Mouse (Mus musculus): ENCODE measurements around the gene Ankrd40.

Gene Ankrd40

GRCm38 (mm10) chr11:94323271-94323925, 4.4 kb upstream of the Ankrd40 start:
- no peak for DNase-seq (ENCODE audit: extremely low spot score)

GRCm38 (mm10) chr11:94324618-94325017, 3.2 kb upstream of the Ankrd40 start:
- no peak for DNase-seq (ENCODE audit: extremely low spot score)

GRCm38 (mm10) chr11:94326961-94327411, 815 bp upstream of the Ankrd40 start:
- peak; percentile 57 for DNase-seq (ENCODE audit: extremely low spot score)

- no peak for DNase-seq (ENCODE audit: extremely low spot score)
Observed at GRCm38 (mm10) chr11:94328644-94329025, 834 bp downstream of the Ankrd40 start.

GRCm38 (mm10) chr11:94329270-94329891, 1.6 kb downstream of the Ankrd40 start:
- DNase-seq (ENCODE audit: extremely low spot score): peak; percentile 35

GRCm38 (mm10) chr11:94330211-94330610, 2.4 kb downstream of the Ankrd40 start:
- no peak for DNase-seq (ENCODE audit: extremely low spot score)

- DNase-seq (ENCODE audit: extremely low spot score): no peak
Observed at GRCm38 (mm10) chr11:94332726-94333125, 4.9 kb downstream of the Ankrd40 start.

- DNase-seq (ENCODE audit: extremely low spot score): no peak
Observed at GRCm38 (mm10) chr11:94334386-94334968, 6.7 kb downstream of the Ankrd40 start.

- DNase-seq (ENCODE audit: extremely low spot score): no peak
Observed at GRCm38 (mm10) chr11:94336551-94336950, 8.8 kb downstream of the Ankrd40 start.

- no peak for DNase-seq (ENCODE audit: extremely low spot score)
Observed at GRCm38 (mm10) chr11:94338347-94338746, 10.5 kb downstream of the Ankrd40 start.

- DNase-seq (ENCODE audit: extremely low spot score): peak; percentile 70
Observed at GRCm38 (mm10) chr11:94339732-94340585, 12.2 kb downstream of the Ankrd40 start.

GRCm38 (mm10) chr11:94340948-94341933, 13.4 kb downstream of the Ankrd40 start:
- DNase-seq (ENCODE audit: extremely low spot score): no peak

- DNase-seq (ENCODE audit: extremely low spot score): peak; percentile 45
Observed at GRCm38 (mm10) chr11:94342114-94342905, 14.5 kb downstream of the Ankrd40 start.

GRCm38 (mm10) chr11:94343955-94344358, 16.2 kb downstream of the Ankrd40 start:
- DNase-seq (ENCODE audit: extremely low spot score): no peak

- no peak for DNase-seq (ENCODE audit: extremely low spot score)
Observed at GRCm38 (mm10) chr11:94344470-94344869, 16.7 kb downstream of the Ankrd40 start.

- no peak for DNase-seq (ENCODE audit: extremely low spot score)
Observed at GRCm38 (mm10) chr11:94345926-94346325, 18.1 kb downstream of the Ankrd40 start.

- no peak for DNase-seq (ENCODE audit: extremely low spot score)
Observed at GRCm38 (mm10) chr11:94346611-94347010, 18.8 kb downstream of the Ankrd40 start.

GRCm38 (mm10) chr11:94347063-94347575, 19.3 kb downstream of the Ankrd40 start:
- no peak for DNase-seq (ENCODE audit: extremely low spot score)

GRCm38 (mm10) chr11:94349839-94350238, 22.0 kb downstream of the Ankrd40 start:
- no peak for DNase-seq (ENCODE audit: extremely low spot score)

- DNase-seq (ENCODE audit: extremely low spot score): no peak
Observed at GRCm38 (mm10) chr11:94350337-94350736, 22.5 kb downstream of the Ankrd40 start.
